In genomic region chr6:136803739-136804633, GRCm38 (mm10) we compare ENCODE assay signal across 7 mouse cellular contexts. TPM values are rescaled to one million over a fixed set of nuclear protein-coding genes. Genes with fewer than 3 reads are reported as not detected.
DNase-seq lines count a peak whose midpoint lies in the region; ATAC-seq lines count a peak whose summit lies in the region.

Hist4h4 (minus strand) TSS chr6:136804415.

- H3K27me3 ChIP-seq in intestine, embryonic 15.5 days (replicated peaks), result no peaks in the 10 kb centered on the region
- H3K27me3 ChIP-seq in midbrain, embryonic 11.5 days (ENCODE audit: control insufficient read depth, insufficient read depth, low read length), result no peaks in the 10 kb centered on the region

- H3K4me1 ChIP-seq in intestine, embryonic 15.5 days (replicated peaks), result peaks cover 10% of the 10 kb centered on the region; the same call in 1 of the 2 replicates
- peaks cover 9% of the 10 kb centered on the region; the same call in 1 of the 2 replicates for H3K4me1 ChIP-seq in midbrain, embryonic 11.5 days (ENCODE audit: control insufficient read depth, insufficient read depth, low read length)

- peak; percentile 98 for DNase-seq in adrenal gland, adult 18-20 months (ENCODE audit: low spot score in 2 of 2)
- DNase-seq in embryo, embryonic 11 days, result peak; percentile 92
- DNase-seq in gastrocnemius, postnatal 25 days, result peak; percentile 93
- peak; percentile 94 to 97 for DNase-seq in left cerebral cortex, postnatal 36 days (ENCODE audit: low spot score in 2 of 2)
- DNase-seq in midbrain, embryonic 11.5 days (ENCODE audit: low spot score, missing footprints), result peak; percentile 100
- DNase-seq in skeletal muscle tissue, adult 2 months (ENCODE audit: low read depth, low spot score), result peak; percentile 92

- ATAC-seq in intestine, embryonic 15.5 days, result peak; percentile 71
- ATAC-seq in midbrain, embryonic 11.5 days (ENCODE audit: low FRiP score), result peak; percentile 74

- no peaks in the 10 kb centered on the region for H3K36me3 ChIP-seq in intestine, embryonic 15.5 days
- no peaks in the 10 kb centered on the region for H3K36me3 ChIP-seq in midbrain, embryonic 11.5 days (ENCODE audit: control insufficient read depth, insufficient read depth, low read length)

- peak within 1 kb of the TSS; percentile 68 for H3K4me3 ChIP-seq in intestine, embryonic 15.5 days (replicated peaks)
- peak within 1 kb of the TSS; percentile 69 for H3K4me3 ChIP-seq in midbrain, embryonic 11.5 days (ENCODE audit: low read depth, low read length)

- WGBS in intestine, embryonic 15.5 days, result under 1% methylated on average over 50 of the region's 50 CpGs
- WGBS in midbrain, embryonic 11.5 days, result under 1% methylated on average over 50 of the region's 50 CpGs

- peak within 1 kb of the TSS; percentile 91 for H3K9ac ChIP-seq in intestine, embryonic 15.5 days
- H3K9ac ChIP-seq in midbrain, embryonic 11.5 days (ENCODE audit: low read length), result peak within 1 kb of the TSS; percentile 95

- H3K4me2 ChIP-seq in intestine, embryonic 15.5 days (replicated peaks), result peak within 1 kb of the TSS; percentile 91
- H3K4me2 ChIP-seq in midbrain, embryonic 11.5 days, result peak within 1 kb of the TSS; percentile 80

- peak within 1 kb of the TSS; percentile 100 for H3K27ac ChIP-seq in intestine, embryonic 15.5 days
- H3K27ac ChIP-seq in midbrain, embryonic 11.5 days (ENCODE audit: low read depth, low read length), result peak within 1 kb of the TSS; percentile 100

- intact Hi-C loops in left cerebral cortex, postnatal 36 days (cut with DNase I), result no loop called here

- no peaks in the 10 kb centered on the region for H3K9me3 ChIP-seq in intestine, embryonic 15.5 days
- H3K9me3 ChIP-seq in midbrain, embryonic 11.5 days (ENCODE audit: control insufficient read depth, low read length), result no peaks in the 10 kb centered on the region

RNA-seq across cellular contexts. Expression of gene Hist4h4, which starts in this region (rescaled TPM):
- 1 to 10 TPM; 8.6 to 8.9 TPM for total RNA-seq in adrenal gland, adult 18-20 months (2021)
- total RNA-seq in gastrocnemius, postnatal 25 days (2021), result 1 to 10 TPM; 4.7 TPM
- polyA plus RNA-seq in intestine, embryonic 15.5 days (2015; fragmentation: Nextera tagmentation; extraction: Ambion mirVana), result 0.40 and 0.49 TPM in 2 replicates
- total RNA-seq in left cerebral cortex, postnatal 36 days (2021), result 10 to 100 TPM in 1 of 2 experiments, 1 to 10 TPM in 1; 9.2 to 11.7 TPM
- polyA plus RNA-seq in midbrain, embryonic 11.5 days (2014; fragmentation: Nextera tagmentation; extraction: Ambion mirVana), result 0.55 and 0.67 TPM in 2 replicates

Comparison
In these comparisons a context has a peak if more than half of its experiments do, and no peak if none do; other contexts are left out.
1. Peak in every context shown above with its lines: DNase-seq, ATAC-seq, H3K4me3 ChIP-seq and H3K27ac ChIP-seq.
2. Peak in ATAC-seq, H3K4me3 ChIP-seq, H3K27ac ChIP-seq, H3K9ac ChIP-seq and H3K4me2 ChIP-seq in intestine, embryonic 15.5 days; RNA of the gene not detected or under 1 TPM.
3. Peak in DNase-seq, ATAC-seq, H3K4me3 ChIP-seq, H3K27ac ChIP-seq, H3K9ac ChIP-seq and H3K4me2 ChIP-seq in midbrain, embryonic 11.5 days; RNA of the gene not detected or under 1 TPM.